Mouse (Mus musculus): Measurements from ENCODE around the gene Ccdc187. TPM values are rescaled to one million over a fixed set of nuclear protein-coding genes. Genes with fewer than 3 reads are reported as not detected.

Gene Ccdc187
- polyA plus RNA-seq, 1 experiment: 0.02 TPM

DNA sequence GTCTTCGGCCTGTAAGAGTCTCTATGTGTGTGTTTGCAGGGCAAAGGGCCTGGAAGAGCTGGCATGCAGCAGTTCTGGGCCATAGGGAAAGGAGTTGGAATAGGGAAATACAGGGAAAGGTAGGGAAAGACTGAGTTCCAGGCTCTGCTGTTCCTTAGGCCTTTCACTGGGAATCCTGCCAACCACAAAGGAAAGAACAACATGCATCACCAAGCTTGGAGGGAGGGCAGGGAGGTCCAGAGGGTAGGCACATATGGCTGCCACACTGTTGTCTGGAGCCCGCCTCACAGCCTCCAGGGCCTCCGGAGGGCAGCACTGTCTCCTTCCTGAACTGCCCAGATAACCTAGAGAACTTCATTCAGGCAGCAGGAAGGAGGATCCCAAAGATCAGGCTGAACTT is 70.4 kb downstream of the Ccdc187 start:
- Histone ChIP-seq H3K27ac (ENCODE audit: insufficient read depth, low read depth, low read length) (no peak overlapping the region), H3K4me1 (ENCODE audit: control insufficient read depth, insufficient read depth, low read length) (no peaks in the 10 kb centered on the region), H3K27me3 (replicated peaks; ENCODE audit: control insufficient read depth, insufficient read depth, low read length) (no peaks in the 10 kb centered on the region), H3K36me3 (ENCODE audit: control insufficient read depth, insufficient read depth, low read length) (no peaks in the 10 kb centered on the region), H3K4me3 (ENCODE audit: insufficient read depth, low read depth, low read length) (no peak overlapping the region)
- no peak for DNase-seq
- WGBS: 79% methylated on average over 3 of the region's 3 CpGs
- TF ChIP-seq POLR2A (IDR thresholded peaks at IDR 0.05; ENCODE audit: low read depth, low read length): no peak
- 0 out of 2 replicates have a peak, but pooled peaks have one; percentile 3 for TF ChIP-seq CTCF (conservative IDR thresholded peaks at IDR 0.05; ENCODE audit: insufficient read depth, insufficient read length, low read depth, low read length)

GRCm38 (mm10) chr2:26214526-26214925 is 79.8 kb downstream of the Ccdc187 start:
- no peak for DNase-seq
- no peaks in the 10 kb centered on the region for H3K27me3 ChIP-seq (replicated peaks; ENCODE audit: control insufficient read depth, insufficient read depth, low read length)
- no peak overlapping the region for H3K27ac ChIP-seq (ENCODE audit: insufficient read depth, low read depth, low read length)
- WGBS: 31% methylated on average over 3 of the region's 3 CpGs
- TF ChIP-seq CTCF (conservative IDR thresholded peaks at IDR 0.05; ENCODE audit: insufficient read depth, insufficient read length, low read depth, low read length) (no peak), POLR2A (IDR thresholded peaks at IDR 0.05; ENCODE audit: low read depth, low read length) (no peak)
- H3K4me3 ChIP-seq (ENCODE audit: insufficient read depth, low read depth, low read length): no peak overlapping the region
- H3K4me1 ChIP-seq (ENCODE audit: control insufficient read depth, insufficient read depth, low read length): no peaks in the 10 kb centered on the region
- peaks cover 1% of the 10 kb centered on the region; the same call in 1 of the 2 replicates for H3K36me3 ChIP-seq (ENCODE audit: control insufficient read depth, insufficient read depth, low read length)

GRCm38 (mm10) chr2:26209566-26209965 is 84.8 kb downstream of the Ccdc187 start:
- no peak overlapping the region for H3K4me3 ChIP-seq (ENCODE audit: insufficient read depth, low read depth, low read length)
- WGBS: 90% methylated on average over 3 of the region's 3 CpGs

GRCm38 (mm10) chr2:26208126-26208789 is 86.1 kb downstream of the Ccdc187 start, which contains the start of gene Lhx3:
Gene Lhx3 (minus strand): TSS chr2:26208289.
- H3K4me3 ChIP-seq (ENCODE audit: insufficient read depth, low read depth, low read length): no peak within 1 kb of the TSS
- 5% methylated on average over 19 of the region's 19 CpGs for WGBS
- no peaks in the 10 kb centered on the region; the same call in 1 of the 2 replicates for H3K4me1 ChIP-seq (ENCODE audit: control insufficient read depth, insufficient read depth, low read length)
- H3K27ac ChIP-seq (ENCODE audit: insufficient read depth, low read depth, low read length): no peak within 1 kb of the TSS
- peak; percentile 90 for DNase-seq
- peaks cover 1% of the 10 kb centered on the region; the same call in 1 of the 2 replicates for H3K27me3 ChIP-seq (replicated peaks; ENCODE audit: control insufficient read depth, insufficient read depth, low read length)
- H3K36me3 ChIP-seq (ENCODE audit: control insufficient read depth, insufficient read depth, low read length): no peaks in the 10 kb centered on the region
- TF ChIP-seq POLR2A (IDR thresholded peaks at IDR 0.05; ENCODE audit: low read depth, low read length) (no peak), CTCF (conservative IDR thresholded peaks at IDR 0.05; ENCODE audit: insufficient read depth, insufficient read length, low read depth, low read length) (no peak)

More at GRCm38 (mm10) chr2:26209566-26209965, 84.8 kb downstream of the Ccdc187 start:
- Histone ChIP-seq H3K4me1 (ENCODE audit: control insufficient read depth, insufficient read depth, low read length) (no peaks in the 10 kb centered on the region; the same call in 1 of the 2 replicates), H3K27ac (ENCODE audit: insufficient read depth, low read depth, low read length) (no peak overlapping the region), H3K36me3 (ENCODE audit: control insufficient read depth, insufficient read depth, low read length) (0 out of 2 replicates have a peak, but pooled peaks cover 1% of the 10 kb centered on the region), H3K27me3 (replicated peaks; ENCODE audit: control insufficient read depth, insufficient read depth, low read length) (peaks cover 1% of the 10 kb centered on the region; the same call in 1 of the 2 replicates)
- DNase-seq: no peak
- TF ChIP-seq CTCF (conservative IDR thresholded peaks at IDR 0.05; ENCODE audit: insufficient read depth, insufficient read length, low read depth, low read length) (no peak), POLR2A (IDR thresholded peaks at IDR 0.05; ENCODE audit: low read depth, low read length) (no peak)

- WGBS: 11% methylated on average over 9 of the region's 9 CpGs
- DNase-seq: no peak
- H3K27me3 ChIP-seq (replicated peaks; ENCODE audit: control insufficient read depth, insufficient read depth, low read length): peaks cover 1% of the 10 kb centered on the region; the same call in 1 of the 2 replicates
- no peak overlapping the region for H3K4me3 ChIP-seq (ENCODE audit: insufficient read depth, low read depth, low read length)
- no peaks in the 10 kb centered on the region for H3K36me3 ChIP-seq (ENCODE audit: control insufficient read depth, insufficient read depth, low read length)
- H3K4me1 ChIP-seq (ENCODE audit: control insufficient read depth, insufficient read depth, low read length): no peaks in the 10 kb centered on the region; the same call in 1 of the 2 replicates
- TF ChIP-seq CTCF (conservative IDR thresholded peaks at IDR 0.05; ENCODE audit: insufficient read depth, insufficient read length, low read depth, low read length) (no peak), POLR2A (IDR thresholded peaks at IDR 0.05; ENCODE audit: low read depth, low read length) (no peak)
- no peak overlapping the region for H3K27ac ChIP-seq (ENCODE audit: insufficient read depth, low read depth, low read length)
These were observed 86.8 kb downstream of the Ccdc187 start for GRCm38 (mm10) chr2:26207559-26207958.

- no peak overlapping the region for H3K4me3 ChIP-seq (ENCODE audit: insufficient read depth, low read depth, low read length)
- H3K27ac ChIP-seq (ENCODE audit: insufficient read depth, low read depth, low read length): no peak overlapping the region
- no peaks in the 10 kb centered on the region for H3K36me3 ChIP-seq (ENCODE audit: control insufficient read depth, insufficient read depth, low read length)
- no peaks in the 10 kb centered on the region; the same call in 1 of the 2 replicates for H3K4me1 ChIP-seq (ENCODE audit: control insufficient read depth, insufficient read depth, low read length)
- H3K27me3 ChIP-seq (replicated peaks; ENCODE audit: control insufficient read depth, insufficient read depth, low read length): peaks cover 1% of the 10 kb centered on the region; the same call in 1 of the 2 replicates
- TF ChIP-seq CTCF (conservative IDR thresholded peaks at IDR 0.05; ENCODE audit: insufficient read depth, insufficient read length, low read depth, low read length): no peak
- no peak for TF ChIP-seq POLR2A (IDR thresholded peaks at IDR 0.05; ENCODE audit: low read depth, low read length)
- DNase-seq: no peak
- WGBS: 9% methylated on average over 10 of the region's 10 CpGs
These were observed 88.6 kb downstream of the Ccdc187 start for GRCm38 (mm10) chr2:26205761-26206160.

GRCm38 (mm10) chr2:26205126-26205525 is 89.2 kb downstream of the Ccdc187 start:
- no peaks in the 10 kb centered on the region; the same call in 1 of the 2 replicates for H3K4me1 ChIP-seq (ENCODE audit: control insufficient read depth, insufficient read depth, low read length)
- H3K27me3 ChIP-seq (replicated peaks; ENCODE audit: control insufficient read depth, insufficient read depth, low read length): peaks cover 1% of the 10 kb centered on the region; the same call in 1 of the 2 replicates
- H3K36me3 ChIP-seq (ENCODE audit: control insufficient read depth, insufficient read depth, low read length): no peaks in the 10 kb centered on the region
- H3K4me3 ChIP-seq (ENCODE audit: insufficient read depth, low read depth, low read length): no peak overlapping the region
- no peak for DNase-seq
- WGBS: 2% methylated on average over 16 of the region's 16 CpGs
- no peak overlapping the region for H3K27ac ChIP-seq (ENCODE audit: insufficient read depth, low read depth, low read length)
- no peak for TF ChIP-seq CTCF (conservative IDR thresholded peaks at IDR 0.05; ENCODE audit: insufficient read depth, insufficient read length, low read depth, low read length)
- no peak for TF ChIP-seq POLR2A (IDR thresholded peaks at IDR 0.05; ENCODE audit: low read depth, low read length)

Data from kidney, adult 2 months (tissue).